Mouse (Mus musculus): Measurements from ENCODE around the gene 9530068E07Rik.

DNA sequence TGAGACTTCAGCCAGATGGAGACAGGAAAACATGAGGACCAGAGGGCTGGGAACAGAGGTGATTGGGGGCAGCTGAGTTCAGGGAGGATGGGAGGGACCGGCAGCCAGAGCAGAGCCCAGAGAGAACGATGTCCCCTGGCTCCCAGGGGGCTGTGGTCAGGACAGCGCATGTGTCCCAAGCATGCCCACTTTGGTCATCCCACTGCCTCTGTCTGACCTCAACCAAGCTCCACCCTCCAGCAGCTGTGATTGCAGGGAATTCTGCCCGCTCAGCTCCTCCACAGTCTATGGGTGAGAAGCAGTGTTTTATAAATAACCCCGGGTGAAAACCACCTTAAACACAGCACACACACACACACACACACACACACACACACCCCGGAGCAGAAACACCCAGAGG is 33.2 kb downstream of the 9530068E07Rik start:
- no peak for TF ChIP-seq CTCF (IDR thresholded peaks at IDR 0.05 in 2 of 3, conservative IDR thresholded peaks at IDR 0.05 in 1 of 3; ENCODE audit: control insufficient read depth in 1 of 3, insufficient read depth in 1 of 3, low read depth in 2 of 3, low read length in 3 of 3, poor library complexity in 1 of 3, severe bottlenecking in 1 of 3)
- no peak for TF ChIP-seq MAX (IDR thresholded peaks at IDR 0.05; ENCODE audit: low read length)
- no peak for TF ChIP-seq EP300 (IDR thresholded peaks at IDR 0.05; ENCODE audit: low read depth in 1 of 2, low read length in 2 of 2)
- TF ChIP-seq ZNF384 (IDR thresholded peaks at IDR 0.05; ENCODE audit: low read depth, low read length): no peak

Measured in MEL (cell line).